Mouse (Mus musculus) midbrain, embryonic 13.5 days (tissue): ENCODE measurements around the gene Chrm4. TPM values are rescaled to one million over a fixed set of nuclear protein-coding genes. Genes with fewer than 3 reads are reported as not detected.

Experiments used
- ATAC-seq: fragments of 200-750 bp; cut with Nextera tagmentation; 2 replicates; pipeline ENCODE4 v1.8.0; 2017; ENCODE audit warnings: mild to moderate bottlenecking, moderate TSS enrichment, moderate library complexity
- H3K27ac ChIP-seq: fragments of 300-500 bp; sonication (generic); 2 replicates; pipeline ENCODE4 v1.5.1; 2015; ENCODE audit warnings: inconsistent platforms, mild to moderate bottlenecking, moderate library complexity
- H3K27me3 ChIP-seq: fragments of 300-500 bp; sonication (generic); 2 replicates; pipeline ENCODE4 v1.6.1; 2015; ENCODE audit warnings: mild to moderate bottlenecking, inconsistent platforms
- H3K36me3 ChIP-seq: fragments of 300-500 bp; sonication (generic); 2 replicates; pipeline ENCODE4 v1.6.1; 2015; ENCODE audit warnings: mild to moderate bottlenecking, inconsistent platforms
- H3K4me1 ChIP-seq: fragments of 300-500 bp; sonication (generic); replicated peaks from 2 replicates; pipeline ENCODE4 v1.6.1; 2015; ENCODE audit warnings: inconsistent platforms
- H3K4me2 ChIP-seq: fragments of 300-500 bp; sonication (generic); replicated peaks from 2 replicates; pipeline ENCODE4 v1.6.1; 2015; ENCODE audit warnings: moderate library complexity, mild to moderate bottlenecking, inconsistent platforms
- H3K4me3 ChIP-seq: fragments of 300-500 bp; sonication (generic); replicated peaks from 2 replicates; pipeline ENCODE4 v1.5.1; 2015; ENCODE audit warnings: mild to moderate bottlenecking, inconsistent platforms
- H3K9ac ChIP-seq: fragments of 300-500 bp; sonication (generic); replicated peaks from 2 replicates; pipeline ENCODE4 v1.6.1; 2015; ENCODE audit warnings: mild to moderate bottlenecking, inconsistent platforms
- H3K9me3 ChIP-seq: fragments of 300-500 bp; sonication (generic); 2 replicates; pipeline ENCODE4 v1.6.1; 2016; ENCODE audit warnings: mild to moderate bottlenecking, inconsistent platforms
- WGBS: fragments of 180-500 bp; shearing (Covaris S2); methylation state at CpG from one replicate; pipeline ENCODE4 v1.1.7; 2015; 5-methylcytosine and 5-hydroxymethylcytosine counted together
- polyA plus RNA-seq: library from polyadenylated mRNA; unstranded; fragments of >200 nt; fragmentation: Nextera tagmentation; extraction: Ambion mirVana; gene quantifications from 2 replicates; pipeline ENCODE4 v1.2.1, GENCODE M21; 2015

Gene Chrm4
- polyA plus RNA-seq: 0.36 and 0.54 TPM in 2 replicates

GRCm38 (mm10) chr2:91926949-91927348, at the start of gene Chrm4:
TSS of gene Chrm4 (plus strand) at chr2:91927249.
- 95% methylated on average over 3 of the region's 3 CpGs for WGBS

GRCm38 (mm10) chr2:91878387-91879180, 48.5 kb upstream of the Chrm4 start:
- ATAC-seq: no peak
- WGBS: 60% methylated on average over 7 of the region's 7 CpGs
- H3K27ac ChIP-seq: peak overlapping the region; percentile 14; the same call in 1 of the 2 replicates

More at GRCm38 (mm10) chr2:91926949-91927348, at the start of gene Chrm4:
- ATAC-seq: no peak
- Histone ChIP-seq H3K9ac (no peak within 1 kb of the TSS), H3K4me1 (peaks cover 48% of the 10 kb centered on the region), H3K9me3 (no peaks in the 10 kb centered on the region), H3K27me3 (peaks cover 48% of the 10 kb centered on the region), H3K27ac (no peak within 1 kb of the TSS), H3K4me3 (no peak within 1 kb of the TSS), H3K4me2 (0 out of 2 replicates have a peak within 1 kb of the TSS, but pooled peaks have one; percentile 5), H3K36me3 (no peaks in the 10 kb centered on the region)

GRCm38 (mm10) chr2:91883961-91884360, 43.1 kb upstream of the Chrm4 start:
- Histone ChIP-seq H3K27me3 (no peaks in the 10 kb centered on the region), H3K9ac (no peak overlapping the region), H3K4me3 (no peak overlapping the region), H3K4me1 (peaks cover 4% of the 10 kb centered on the region), H3K9me3 (no peaks in the 10 kb centered on the region), H3K4me2 (no peak overlapping the region), H3K36me3 (peaks cover 27% of the 10 kb centered on the region), H3K27ac (no peak overlapping the region)
- no peak for ATAC-seq
- 90% methylated on average over 4 of the region's 4 CpGs for WGBS

More at GRCm38 (mm10) chr2:91878387-91879180, 48.5 kb upstream of the Chrm4 start:
- Histone ChIP-seq H3K4me1 (peaks cover 9% of the 10 kb centered on the region), H3K4me2 (no peak overlapping the region), H3K27me3 (no peaks in the 10 kb centered on the region), H3K9ac (no peak overlapping the region), H3K9me3 (no peaks in the 10 kb centered on the region), H3K36me3 (peaks cover 17% of the 10 kb centered on the region), H3K4me3 (no peak overlapping the region)

- no peak for ATAC-seq
- H3K36me3 ChIP-seq: peaks cover 28% of the 10 kb centered on the region
- no peaks in the 10 kb centered on the region for H3K9me3 ChIP-seq
- H3K27me3 ChIP-seq: no peaks in the 10 kb centered on the region
- WGBS: 77% methylated on average over 4 of the region's 4 CpGs
- no peak overlapping the region for H3K4me3 ChIP-seq
- no peak overlapping the region for H3K9ac ChIP-seq
- no peaks in the 10 kb centered on the region for H3K4me1 ChIP-seq
- H3K27ac ChIP-seq: no peak overlapping the region
- no peak overlapping the region for H3K4me2 ChIP-seq
Observed at GRCm38 (mm10) chr2:91884616-91885015, 42.4 kb upstream of the Chrm4 start.

- Histone ChIP-seq H3K4me2 (no peak overlapping the region), H3K27me3 (no peaks in the 10 kb centered on the region), H3K27ac (no peak overlapping the region), H3K4me1 (no peaks in the 10 kb centered on the region), H3K9me3 (no peaks in the 10 kb centered on the region), H3K4me3 (no peak overlapping the region), H3K36me3 (peaks cover 6% of the 10 kb centered on the region; the same call in 1 of the 2 replicates), H3K9ac (no peak overlapping the region)
- ATAC-seq: no peak
- WGBS: 89% methylated on average over 3 of the region's 3 CpGs
Observed at GRCm38 (mm10) chr2:91894716-91895115, 32.3 kb upstream of the Chrm4 start.

- 96% methylated on average over 3 of the region's 3 CpGs for WGBS
- no peak for ATAC-seq
- Histone ChIP-seq H3K4me3 (no peak overlapping the region), H3K27ac (no peak overlapping the region), H3K36me3 (peaks cover 10% of the 10 kb centered on the region), H3K9ac (no peak overlapping the region), H3K9me3 (no peaks in the 10 kb centered on the region), H3K4me1 (no peaks in the 10 kb centered on the region), H3K4me2 (no peak overlapping the region), H3K27me3 (no peaks in the 10 kb centered on the region)
Observed at GRCm38 (mm10) chr2:91895401-91895800, 31.6 kb upstream of the Chrm4 start.

- ATAC-seq: no peak
- H3K36me3 ChIP-seq: peaks cover 21% of the 10 kb centered on the region
Observed at GRCm38 (mm10) chr2:91897968-91898367, 29.1 kb upstream of the Chrm4 start.

GRCm38 (mm10) chr2:91899141-91899540, 27.9 kb upstream of the Chrm4 start:
- H3K9ac ChIP-seq: no peak overlapping the region
- no peak overlapping the region for H3K27ac ChIP-seq
- no peak overlapping the region for H3K4me2 ChIP-seq
- no peaks in the 10 kb centered on the region for H3K27me3 ChIP-seq
- WGBS: 89% methylated on average over 3 of the region's 3 CpGs
- peaks cover 2% of the 10 kb centered on the region; the same call in 1 of the 2 replicates for H3K4me1 ChIP-seq
- H3K9me3 ChIP-seq: no peaks in the 10 kb centered on the region
- peaks cover 21% of the 10 kb centered on the region for H3K36me3 ChIP-seq
- ATAC-seq: no peak
- H3K4me3 ChIP-seq: no peak overlapping the region

More at GRCm38 (mm10) chr2:91897968-91898367, 29.1 kb upstream of the Chrm4 start:
- no peak overlapping the region for H3K4me3 ChIP-seq
- no peaks in the 10 kb centered on the region for H3K4me1 ChIP-seq
- no peak overlapping the region for H3K27ac ChIP-seq
- H3K9me3 ChIP-seq: no peaks in the 10 kb centered on the region
- H3K9ac ChIP-seq: no peak overlapping the region
- no peak overlapping the region for H3K4me2 ChIP-seq
- no peaks in the 10 kb centered on the region for H3K27me3 ChIP-seq

GRCm38 (mm10) chr2:91900431-91900830, 26.6 kb upstream of the Chrm4 start:
- 96% methylated on average over 8 of the region's 8 CpGs for WGBS
- Histone ChIP-seq H3K9me3 (no peaks in the 10 kb centered on the region), H3K36me3 (peaks cover 22% of the 10 kb centered on the region), H3K4me1 (peaks cover 12% of the 10 kb centered on the region), H3K9ac (no peak overlapping the region), H3K27me3 (no peaks in the 10 kb centered on the region), H3K27ac (no peak overlapping the region), H3K4me2 (no peak overlapping the region), H3K4me3 (no peak overlapping the region)
- no peak for ATAC-seq

GRCm38 (mm10) chr2:91902336-91902735, 24.7 kb upstream of the Chrm4 start:
- 60% methylated on average over 5 of the region's 5 CpGs for whole genome bisulfite sequencing
- no peak for ATAC-seq

GRCm38 (mm10) chr2:91903171-91903925, 23.7 kb upstream of the Chrm4 start:
- no peak for ATAC-seq
- no peak overlapping the region for H3K27ac ChIP-seq
- WGBS: 96% methylated on average over 3 of the region's 3 CpGs

More at GRCm38 (mm10) chr2:91902336-91902735, 24.7 kb upstream of the Chrm4 start:
- Histone ChIP-seq H3K27ac (no peak overlapping the region), H3K9me3 (no peaks in the 10 kb centered on the region), H3K4me1 (peaks cover 12% of the 10 kb centered on the region), H3K4me2 (no peak overlapping the region), H3K9ac (no peak overlapping the region), H3K36me3 (peaks cover 30% of the 10 kb centered on the region), H3K27me3 (no peaks in the 10 kb centered on the region), H3K4me3 (no peak overlapping the region)

More at GRCm38 (mm10) chr2:91903171-91903925, 23.7 kb upstream of the Chrm4 start:
- Histone ChIP-seq H3K36me3 (peaks cover 30% of the 10 kb centered on the region), H3K9me3 (no peaks in the 10 kb centered on the region), H3K4me3 (no peak overlapping the region), H3K4me1 (peaks cover 12% of the 10 kb centered on the region), H3K9ac (no peak overlapping the region), H3K4me2 (no peak overlapping the region), H3K27me3 (no peaks in the 10 kb centered on the region)
